Mouse (Mus musculus) small intestine, adult 10 weeks (tissue): ENCODE data around the gene Tmem72. TPM values are rescaled to one million over a fixed set of nuclear protein-coding genes. Genes with fewer than 3 reads are reported as not detected.

Experiments used
- polyA plus RNA-seq: library from polyadenylated mRNA; stranded (reverse); fragments of 350-450 nt; fragmentation: Illumina TruSeq; extraction: RNeasy Lipid Tissue Mini Kit (QIAGEN cat#74804); gene quantifications from one replicate; pipeline ENCODE4 v1.2.3, GENCODE M21; 2014; ENCODE audit warnings: low replicate concordance

Gene Tmem72
- not detected for polyA plus RNA-seq

GRCm38 (mm10) chr6:116716666-116717065 is at the start of gene Tmem72:
Gene Tmem72, minus strand, starts transcription at chr6:116716913.

GRCm38 (mm10) chr6:116673471-116674282 is 43.0 kb downstream of the Tmem72 start, which contains the start of gene Rassf4:
Gene Rassf4, minus strand, starts transcription at chr6:116673952.

GRCm38 (mm10) chr6:116650406-116650805 is 66.3 kb downstream of the Tmem72 start, which contains the start of gene Depp1:
Gene Depp1, plus strand, starts transcription at chr6:116650609.

Other genes with a start within 250 kb of the Tmem72 start
- gene Olfr211, start 227.8 kb downstream of the Tmem72 start, polyA plus RNA-seq = not detected
- gene Olfr212, start 210.4 kb downstream of the Tmem72 start, polyA plus RNA-seq = not detected
- gene Olfr213, start 178.5 kb downstream of the Tmem72 start, polyA plus RNA-seq = not detected
- gene Gm5580, start 165.8 kb downstream of the Tmem72 start, polyA plus RNA-seq = not detected
- not detected for gene Olfr214, start 162.7 kb downstream of the Tmem72 start, polyA plus RNA-seq
- gene Olfr215, start 132.7 kb downstream of the Tmem72 start, polyA plus RNA-seq = not detected
- gene Zfp422, start 87.9 kb downstream of the Tmem72 start, polyA plus RNA-seq = 49.6 TPM
- gene Depp1, start 66.3 kb downstream of the Tmem72 start, polyA plus RNA-seq = not detected
- 5.0 TPM for gene Rassf4, start 43.0 kb downstream of the Tmem72 start, polyA plus RNA-seq